Mouse (Mus musculus): ENCODE results near the gene Phf21a.

GRCm38 (mm10) chr2:92139365-92139764, 46.4 kb downstream of the Phf21a start:
- TF ChIP-seq POLR2A (IDR thresholded peaks at IDR 0.05; ENCODE audit: insufficient read depth, low read length) = no peak
- no peak for TF ChIP-seq CTCF (IDR thresholded peaks at IDR 0.05; ENCODE audit: low read depth, low read length)
- no peak for TF ChIP-seq EP300 (IDR thresholded peaks at IDR 0.05; ENCODE audit: insufficient read depth, low read depth, low read length)
